Mouse (Mus musculus) liver, embryonic 14.5 days (tissue): ENCODE measurements around the gene Jkamp.

ENCODE experiments used
- CTCF ChIP-seq: IDR thresholded peaks from 2 replicates; pipeline ENCODE4 v1.5.1; 2016; ENCODE audit warnings: antibody characterized with exemption, low read depth, control low read depth
- EP300 ChIP-seq: IDR thresholded peaks from 2 replicates; pipeline ENCODE4 v1.6.1; 2016; ENCODE audit warnings: antibody characterized with exemption, low read depth

- TF ChIP-seq CTCF: no peak
- TF ChIP-seq EP300: no peak
These were observed 48.3 kb upstream of the Jkamp start for GRCm38 (mm10) chr12:72037049-72037448.
